Comparison of ENCODE assay signal across 7 mouse cellular contexts in the genomic region with DNA sequence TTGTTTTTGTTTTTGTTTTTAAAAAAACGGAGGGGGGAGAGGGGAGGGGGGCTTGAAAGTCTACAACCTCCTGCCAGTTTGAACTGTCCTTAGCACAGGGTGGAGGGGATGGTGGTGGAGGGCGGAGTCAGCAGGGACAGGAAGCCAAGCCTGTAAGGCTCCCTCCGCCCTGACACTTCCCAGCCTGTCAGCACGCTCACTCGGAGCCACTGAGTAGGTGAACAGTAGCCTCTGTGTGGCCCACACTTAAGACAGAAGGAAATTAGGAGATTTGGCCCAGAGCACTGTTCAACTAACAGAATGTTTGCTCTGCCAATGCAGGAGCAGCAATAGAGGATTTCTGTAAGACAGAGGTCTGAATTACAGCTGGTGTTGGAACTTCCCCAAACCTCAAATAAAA. TPM values are rescaled to one million over a fixed set of nuclear protein-coding genes. Genes with fewer than 3 reads are reported as not detected.
A peak's percentile ranks its signal among the peaks of the same experiment; 100 is the strongest.
DNase-seq lines count a peak whose midpoint lies in the region; TF ChIP-seq lines count a peak whose summit lies in the region.

No protein-coding gene starts in this region.

- DNase-seq in CD4-positive helper T cell, adult 2 months (ENCODE audit: low read depth, low spot score) = peak; percentile 37
- peak; percentile 32 for DNase-seq in MEL (ENCODE audit: low read depth, low spot score)
- peak; percentile 66 to 70 for DNase-seq in heart, postnatal 14 days
- peak; percentile 57 to 58 for DNase-seq in lung, adult 18-20 months
- peak; percentile 42 to 60 for DNase-seq in thymus, postnatal 36 days
- DNase-seq in ovary, adult 18-20 months (ENCODE audit: low spot score) = no peak
- DNase-seq in T-cell, adult 2 months (ENCODE audit: low spot score) = no peak

- no peaks in the 10 kb centered on the region for H3K9me3 ChIP-seq in MEL (replicated peaks; ENCODE audit: insufficient read depth, low read length)

- no peak overlapping the region for H3K9ac ChIP-seq in MEL (ENCODE audit: control insufficient read depth, low read depth, low read length, poor library complexity, severe bottlenecking)

- H3K27me3 ChIP-seq in MEL (ENCODE audit: control insufficient read depth in 1 of 2, insufficient read depth in 2 of 2, low read length in 2 of 2) = no peaks in the 10 kb centered on the region

- TF ChIP-seq CTCF in MEL (IDR thresholded peaks at IDR 0.05 in 2 of 3, conservative IDR thresholded peaks at IDR 0.05 in 1 of 3; ENCODE audit: control insufficient read depth in 1 of 3, insufficient read depth in 1 of 3, low read depth in 2 of 3, low read length in 3 of 3, poor library complexity in 1 of 3, severe bottlenecking in 1 of 3) = no peak

- no peaks in the 10 kb centered on the region for H3K79me2 ChIP-seq in MEL (ENCODE audit: control insufficient read depth, insufficient read depth, low read length, poor library complexity)

- no peak overlapping the region for H3K4me3 ChIP-seq in MEL (ENCODE audit: control insufficient read depth in 1 of 2, insufficient read depth in 1 of 2, low read depth in 2 of 2, low read length in 2 of 2)

- no peak for TF ChIP-seq RAD21 in MEL (IDR thresholded peaks at IDR 0.05; ENCODE audit: low read depth, low read length)

- intact Hi-C loops in heart, postnatal 14 days (cut with DNase I) = loop anchor here (10.0 kb wide), 1 partner anchor 266 kb away; a partner anchor contains a TSS

- no peak for TF ChIP-seq EP300 in MEL (IDR thresholded peaks at IDR 0.05; ENCODE audit: low read depth in 1 of 2, low read length in 2 of 2)

- no peaks in the 10 kb centered on the region; a peak in 1 of 4 replicates for H3K36me3 ChIP-seq in MEL (ENCODE audit: control insufficient read depth in 1 of 2, insufficient read depth in 2 of 2, low read length in 2 of 2)

- TF ChIP-seq POLR2A in MEL (IDR thresholded peaks at IDR 0.05; ENCODE audit: control insufficient read depth in 1 of 2, insufficient read depth in 1 of 2, low read depth in 1 of 2, low read length in 2 of 2, poor library complexity in 1 of 2) = no peak

- no peaks in the 10 kb centered on the region; a peak in 1 of 4 replicates for H3K4me1 ChIP-seq in MEL (ENCODE audit: control insufficient read depth in 1 of 2, insufficient read depth in 2 of 2, low read length in 2 of 2)

- H3K27ac ChIP-seq in MEL (ENCODE audit: control insufficient read depth, low read depth, low read length) = no peak overlapping the region

TF ChIP-seq in MEL, 35 proteins besides CTCF, POLR2A, EP300 and RAD21:
- TF ChIP-seq BHLHE40 (IDR thresholded peaks at IDR 0.05; ENCODE audit: borderline replicate concordance, low read depth, low read length) (no peak), SMC3 (IDR thresholded peaks at IDR 0.05; ENCODE audit: low read depth, low read length) (no peak), TAL1 (IDR thresholded peaks at IDR 0.05; ENCODE audit: low read length) (no peak), ZNF384 (IDR thresholded peaks at IDR 0.05; ENCODE audit: low read depth, low read length) (no peak), E2F4 (IDR thresholded peaks at IDR 0.05; ENCODE audit: borderline replicate concordance, low read depth, low read length) (no peak), NELFE (IDR thresholded peaks at IDR 0.05; ENCODE audit: low read depth, low read length) (no peak), ZKSCAN1 (IDR thresholded peaks at IDR 0.05; ENCODE audit: low read depth, low read length) (no peak), USF2 (IDR thresholded peaks at IDR 0.05; ENCODE audit: borderline replicate concordance in 1 of 2, insufficient read depth in 1 of 2, low read depth in 1 of 2, low read length in 2 of 2) (no peak), MAZ (IDR thresholded peaks at IDR 0.05; ENCODE audit: low read depth, low read length) (no peak), MYC (IDR thresholded peaks at IDR 0.05; ENCODE audit: low read depth, low read length) (no peak), ETS1 (IDR thresholded peaks at IDR 0.05; ENCODE audit: low read depth, low read length) (no peak), GATA1 (IDR thresholded peaks at IDR 0.05; ENCODE audit: low read depth, low read length) (no peak), POLR2AphosphoS2 (IDR thresholded peaks at IDR 0.05; ENCODE audit: low read length) (no peak), ZMIZ1 (IDR thresholded peaks at IDR 0.05; ENCODE audit: low read depth, low read length) (no peak), ELF1 (IDR thresholded peaks at IDR 0.05; ENCODE audit: low read depth, low read length) (no peak)

RNA-seq across cellular contexts. Expression of a gene that starts 26.5 kb away (rescaled TPM):
- 24.2 and 29.1 TPM in 2 replicates for total RNA-seq in MEL (2012; rRNA removed)
- 10 to 100 TPM in 1 of 2 experiments, not detected in 1; 48.2 TPM for polyA plus RNA-seq in MEL (2012; ENCODE audit: insufficient read depth in 1 of 2, insufficient read length in 2 of 2, low read depth in 1 of 2, low replicate concordance in 2 of 2, missing spikeins in 1 of 2)
- total RNA-seq in heart, postnatal 14 days (2021) = 1 to 10 TPM; 2.3 to 6.4 TPM

RNA-seq across cellular contexts. Expression of a gene that starts 49.6 kb away (rescaled TPM):
- 103 TPM in 2 replicates for total RNA-seq in MEL (2012; rRNA removed)
- polyA plus RNA-seq in MEL (2012; ENCODE audit: insufficient read depth in 1 of 2, insufficient read length in 2 of 2, low read depth in 1 of 2, low replicate concordance in 2 of 2, missing spikeins in 1 of 2) = 100 to 1,000 TPM in 1 of 2 experiments, 10 to 100 TPM in 1; 77.3 to 158 TPM
- 10 to 100 TPM; 41.1 to 51.1 TPM for total RNA-seq in heart, postnatal 14 days (2021)

RNA-seq across cellular contexts. Expression of a gene that starts 58.7 kb away (rescaled TPM):
- not detected in 2 replicates for total RNA-seq in MEL (2012; rRNA removed)
- polyA plus RNA-seq in MEL (2012; ENCODE audit: insufficient read depth in 1 of 2, insufficient read length in 2 of 2, low read depth in 1 of 2, low replicate concordance in 2 of 2, missing spikeins in 1 of 2) = under 1 TPM in 1 of 2 experiments, not detected in 1; 0.13 TPM
- 10 to 100 TPM; 10.5 to 12.5 TPM for total RNA-seq in heart, postnatal 14 days (2021)

Comparison
In these comparisons a context has a peak if more than half of its experiments do, and no peak if none do; other contexts are left out.
1. DNase-seq: peak in CD4-positive helper T cell, adult 2 months (single experiment), MEL (single experiment), heart, postnatal 14 days (2 of 2), lung, adult 18-20 months (2 of 2) and thymus, postnatal 36 days (2 of 2); none in ovary, adult 18-20 months (single experiment) and T-cell, adult 2 months (single experiment).
2. RNA of a gene that starts 58.7 kb away (total RNA-seq): 10.5 to 12.5 TPM in heart, postnatal 14 days; not detected in MEL; every median in the first group is over 10 times any median in the second.